Mouse (Mus musculus): ENCODE results near the gene 4930568D16Rik.

4930568D16Rik gene

GRCm38 (mm10) chr2:35367629-35368028, at the start of gene 4930568D16Rik:
Gene 4930568D16Rik (minus strand): TSS chr2:35367729.
- DNase-seq (ENCODE audit: low spot score) = no peak

DNA sequence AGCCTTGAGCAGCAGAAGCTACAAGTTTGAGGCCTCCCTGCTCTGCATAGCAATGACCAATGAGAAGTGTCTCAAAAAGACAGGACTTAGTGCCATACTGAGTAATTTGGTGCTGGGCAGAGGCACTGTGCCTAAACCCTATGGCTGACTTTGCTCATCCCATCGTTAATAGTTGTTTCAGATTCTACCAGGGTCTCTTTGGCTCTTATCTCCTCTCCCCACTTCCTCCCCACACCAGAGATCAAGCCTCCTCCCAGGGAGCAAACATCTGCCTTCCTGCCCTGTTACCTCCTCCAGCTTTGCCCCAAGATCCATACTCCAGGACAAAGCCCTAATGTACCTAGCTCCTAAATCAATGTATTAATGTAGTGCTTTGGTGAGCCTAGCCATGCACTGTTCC, 49.7 kb upstream of the 4930568D16Rik start:
- no peak for DNase-seq (ENCODE audit: low spot score)

- no peak for DNase-seq (ENCODE audit: low spot score)
These were observed 48.9 kb upstream of the 4930568D16Rik start for GRCm38 (mm10) chr2:35416473-35416872.

DNA sequence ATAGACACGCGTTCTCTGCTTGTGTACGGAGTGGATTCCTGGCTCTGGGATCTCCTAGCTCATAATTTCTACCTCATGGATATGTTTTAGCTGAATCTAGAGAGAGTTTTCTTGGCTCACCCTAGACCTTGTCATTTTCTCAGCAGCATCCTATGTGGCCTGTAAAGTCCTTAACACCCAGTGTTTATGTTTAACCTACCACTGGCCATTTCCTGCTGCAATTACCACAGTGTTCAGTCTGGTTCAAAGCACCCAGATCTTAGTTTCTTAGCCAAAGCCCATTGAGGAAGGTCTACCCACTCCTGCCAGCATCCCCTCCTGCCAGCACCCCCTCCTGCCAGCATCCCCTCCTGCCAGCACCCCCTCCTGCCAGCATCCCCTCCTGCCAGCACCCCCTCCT, 45.3 kb upstream of the 4930568D16Rik start:
- no peak for DNase-seq (ENCODE audit: low spot score)

DNA sequence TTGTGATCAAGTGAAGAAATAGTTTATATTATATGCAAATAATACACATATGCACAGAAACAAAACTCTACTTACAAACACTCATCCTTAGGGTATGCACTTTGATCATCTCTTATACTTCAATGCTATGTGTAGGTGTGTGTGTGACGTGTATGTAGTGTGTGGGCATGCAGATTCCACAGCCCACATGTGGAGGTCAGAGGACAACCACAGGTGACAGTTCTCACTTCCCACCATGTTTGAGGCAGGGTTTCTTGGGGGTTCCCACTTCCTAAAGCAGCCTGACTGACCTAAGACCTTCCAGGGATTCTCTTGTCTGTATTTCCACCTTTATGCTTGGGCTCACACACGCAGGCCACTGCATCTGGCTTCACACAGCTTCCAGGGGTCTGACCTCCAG, 44.7 kb upstream of the 4930568D16Rik start:
- DNase-seq (ENCODE audit: low spot score) = no peak

- DNase-seq (ENCODE audit: low spot score) = no peak
These were observed 44.2 kb upstream of the 4930568D16Rik start for GRCm38 (mm10) chr2:35411640-35412190.

DNA sequence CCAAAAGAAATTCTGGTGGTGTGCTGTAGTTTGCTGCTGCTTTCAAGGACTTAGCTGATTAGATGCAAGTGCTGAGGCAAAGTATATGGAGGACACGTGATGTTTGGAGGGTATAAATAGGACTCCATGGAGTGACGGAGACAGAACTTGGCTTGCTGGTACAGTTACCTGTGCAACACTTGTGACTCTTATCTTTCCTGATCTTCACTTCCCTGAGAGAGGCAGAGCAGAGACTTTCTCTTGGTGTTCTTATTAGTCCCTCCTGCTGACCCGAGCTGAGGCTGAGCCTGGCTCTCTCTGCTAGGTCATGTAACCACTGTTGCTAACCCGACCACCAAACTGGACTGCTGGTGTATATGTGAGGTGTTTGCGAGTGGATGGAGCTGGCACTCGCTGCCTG, 41.9 kb upstream of the 4930568D16Rik start:
- no peak for DNase-seq (ENCODE audit: low spot score)

DNA sequence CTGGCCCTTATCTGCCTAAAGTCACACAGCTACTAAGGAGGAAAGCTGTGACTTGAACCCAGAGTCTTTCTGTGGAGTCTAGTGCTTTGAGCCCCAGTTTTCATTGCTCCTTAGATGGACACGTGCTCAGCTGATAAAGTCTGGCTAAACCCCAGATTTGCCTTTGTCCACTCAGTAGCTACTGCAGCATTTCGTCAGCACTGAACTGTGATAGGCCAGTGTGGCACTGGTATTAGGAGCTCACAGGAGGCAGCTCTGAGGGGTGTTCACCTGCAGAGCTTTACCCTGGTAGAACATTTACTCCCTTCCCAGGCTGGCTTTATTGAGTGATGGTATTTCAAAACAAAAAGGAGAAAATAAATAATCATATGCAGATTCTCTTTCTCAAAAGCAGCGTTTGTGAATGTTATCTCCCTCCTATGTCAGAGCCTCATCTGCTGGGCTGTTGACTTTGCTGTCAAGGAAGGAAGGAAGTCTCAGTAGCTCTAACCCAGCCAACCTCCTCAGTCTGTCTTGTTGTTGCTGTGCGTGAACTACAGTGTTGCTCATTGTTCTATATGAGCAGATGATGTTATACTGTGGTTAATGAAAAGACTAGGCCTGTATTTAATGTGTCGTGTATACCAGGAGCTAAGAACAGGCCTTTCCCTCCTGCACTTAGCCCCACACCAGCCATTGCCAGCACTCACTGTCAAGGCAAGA, 41.0 kb upstream of the 4930568D16Rik start:
- DNase-seq (ENCODE audit: low spot score) = no peak

GRCm38 (mm10) chr2:35407878-35408277, 40.3 kb upstream of the 4930568D16Rik start:
- no peak for DNase-seq (ENCODE audit: low spot score)

DNA sequence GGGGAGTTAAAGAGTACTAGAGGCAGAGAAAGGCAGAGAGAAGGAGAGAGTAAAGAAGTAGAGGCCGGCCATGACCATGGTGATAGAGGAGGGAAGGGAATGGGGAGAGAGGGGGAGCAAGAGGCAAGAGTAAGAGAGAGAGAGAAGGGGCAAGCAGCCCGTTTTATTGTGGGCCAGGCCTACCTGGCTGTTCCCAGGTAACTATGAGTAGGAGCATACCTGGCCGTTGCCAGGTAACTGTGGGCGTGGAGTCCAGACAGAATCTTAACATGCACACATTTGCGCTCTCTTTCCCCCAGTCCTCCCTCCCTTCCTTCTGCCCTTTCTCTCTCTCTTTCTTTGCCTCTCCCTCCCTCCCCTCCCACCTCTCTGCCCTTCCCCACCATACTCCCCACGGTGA, 39.7 kb upstream of the 4930568D16Rik start:
- DNase-seq (ENCODE audit: low spot score) = no peak

GRCm38 (mm10) chr2:35406611-35407010, 39.1 kb upstream of the 4930568D16Rik start:
- DNase-seq (ENCODE audit: low spot score) = no peak

DNA sequence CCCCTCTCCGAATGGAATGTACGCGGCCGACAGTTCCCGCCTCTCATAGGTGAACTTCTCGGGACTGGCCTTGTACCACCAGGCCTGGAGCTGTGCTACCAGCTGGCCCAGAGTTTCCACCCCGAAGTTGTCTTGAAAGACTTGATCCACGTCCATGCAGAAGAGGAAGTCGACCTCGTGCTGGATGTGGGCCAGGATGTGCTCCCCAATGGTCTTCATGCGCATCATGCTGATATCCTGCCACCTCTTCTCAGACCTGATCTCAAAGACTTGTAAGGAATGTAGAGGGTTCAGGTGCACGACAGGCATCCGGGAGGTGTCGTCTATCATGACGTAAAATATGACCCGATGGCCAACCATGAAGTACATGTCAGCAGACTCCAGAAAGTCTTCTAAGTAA, 34.9 kb upstream of the 4930568D16Rik start:
- DNase-seq (ENCODE audit: low spot score) = no peak

- no peak for DNase-seq (ENCODE audit: low spot score)
These were observed 33.2 kb upstream of the 4930568D16Rik start for GRCm38 (mm10) chr2:35400739-35401138.

GRCm38 (mm10) chr2:35398184-35398828, 30.8 kb upstream of the 4930568D16Rik start:
- DNase-seq (ENCODE audit: low spot score) = no peak

DNA sequence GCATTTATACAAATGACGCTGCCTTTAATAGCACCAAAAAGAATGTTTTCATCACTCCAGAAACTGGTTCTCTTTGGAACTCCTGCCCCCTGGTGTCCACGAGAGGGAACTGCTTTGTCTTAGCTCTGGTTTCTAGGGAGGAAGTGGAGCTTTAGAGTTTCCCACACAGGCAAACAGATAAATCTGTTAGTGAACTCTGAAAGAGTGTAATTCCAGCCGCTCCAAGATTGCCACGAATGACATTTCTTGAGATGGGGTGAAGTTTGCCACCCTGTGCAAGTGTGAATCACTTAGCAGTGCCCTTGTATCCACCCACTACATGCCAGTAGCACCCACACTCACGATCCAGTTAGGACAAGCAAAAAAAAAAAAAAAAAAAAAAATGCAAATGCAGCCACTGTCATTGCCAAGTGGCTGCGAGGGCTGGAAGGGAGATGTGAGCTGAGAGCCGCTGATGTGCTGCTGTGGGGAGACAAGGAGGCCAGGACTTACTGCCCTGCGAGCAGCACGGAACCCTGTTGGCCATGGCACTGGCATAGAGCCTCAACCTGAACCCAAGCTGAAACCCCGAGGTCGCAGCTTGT, 30.2 kb upstream of the 4930568D16Rik start:
- DNase-seq (ENCODE audit: low spot score) = peak; percentile 61

DNA sequence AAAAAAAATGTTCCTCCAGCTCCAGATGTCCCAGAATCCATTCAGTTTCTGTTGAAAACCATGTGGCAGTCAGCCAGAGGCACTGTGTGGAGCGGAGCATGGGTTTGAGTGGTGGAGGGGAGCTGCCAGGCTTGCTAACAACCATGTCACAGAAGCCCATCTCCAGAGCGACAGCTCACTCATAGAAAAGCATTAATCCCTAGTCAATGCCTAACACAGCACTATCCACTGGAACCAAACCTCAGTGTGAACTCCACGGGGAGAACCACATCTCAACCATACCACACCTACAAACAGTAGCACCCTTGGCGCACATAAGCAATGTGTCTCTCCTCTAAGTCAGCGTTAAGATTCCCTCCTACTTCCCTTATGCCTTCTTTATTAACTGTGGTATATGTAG, 29.6 kb upstream of the 4930568D16Rik start, which contains the start of gene 4930402F06Rik:
4930402F06Rik (minus strand) TSS at position 80 of the 400 bp plus-strand sequence.
- no peak for DNase-seq (ENCODE audit: low spot score)

- no peak for DNase-seq (ENCODE audit: low spot score)
These were observed 17.9 kb upstream of the 4930568D16Rik start for GRCm38 (mm10) chr2:35385441-35385871.

- no peak for DNase-seq (ENCODE audit: low spot score)
These were observed 11.8 kb upstream of the 4930568D16Rik start for GRCm38 (mm10) chr2:35379306-35379705.

DNA sequence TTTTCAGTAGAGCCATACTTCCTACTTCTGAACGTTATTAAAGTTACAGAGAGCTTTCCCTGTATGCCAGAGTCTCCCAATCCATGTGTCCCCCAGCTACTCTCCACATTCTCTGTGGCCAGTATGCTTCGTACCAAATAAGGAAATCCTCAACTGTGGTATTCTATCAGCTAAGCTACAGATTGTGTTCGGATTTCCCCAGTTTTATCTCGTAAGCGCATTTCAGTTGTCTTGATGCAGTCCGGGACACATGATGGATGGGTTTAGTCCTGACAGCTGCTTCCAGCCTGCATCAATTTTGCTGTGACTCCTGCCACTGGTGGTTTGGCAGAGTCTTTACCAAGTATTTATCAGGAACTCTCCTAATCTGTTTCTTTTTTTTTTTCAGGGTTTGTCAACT, 10.1 kb upstream of the 4930568D16Rik start:
- DNase-seq (ENCODE audit: low spot score) = no peak

GRCm38 (mm10) chr2:35373003-35373402, 5.5 kb upstream of the 4930568D16Rik start:
- DNase-seq (ENCODE audit: low spot score) = peak; percentile 66

GRCm38 (mm10) chr2:35370686-35371085, 3.2 kb upstream of the 4930568D16Rik start:
- DNase-seq (ENCODE audit: low spot score) = no peak

- DNase-seq (ENCODE audit: low spot score) = no peak
These were observed 18.3 kb downstream of the 4930568D16Rik start for GRCm38 (mm10) chr2:35349184-35349583.

DNA sequence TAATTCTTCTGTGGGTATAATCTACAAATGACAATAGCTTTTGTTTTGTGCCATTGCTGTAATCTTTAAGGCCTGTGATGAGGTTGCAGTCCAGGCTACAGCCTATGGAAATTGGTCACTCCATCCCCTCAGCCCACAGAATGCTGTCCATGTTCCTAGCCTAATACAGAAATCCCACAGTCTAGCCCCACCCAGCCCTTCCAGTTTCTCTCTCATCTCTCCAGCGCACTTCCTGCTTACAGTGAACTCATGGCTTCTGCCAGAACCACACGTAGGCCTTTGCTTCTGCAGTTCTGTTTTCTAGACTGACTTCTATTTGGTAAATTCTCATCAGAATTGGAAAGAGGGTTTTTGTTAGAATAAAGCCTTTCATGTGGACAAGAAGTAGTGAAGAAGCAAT, 21.5 kb downstream of the 4930568D16Rik start:
- no peak for DNase-seq (ENCODE audit: low spot score)
